Mouse (Mus musculus) inflammation-experienced regulatory T-cells, adult 16 weeks (primary cell): ENCODE results near the gene Fbxo28. TPM values are rescaled to one million over a fixed set of nuclear protein-coding genes. Genes with fewer than 3 reads are reported as not detected.

Experiments
- polyA plus RNA-seq: library from polyadenylated mRNA; unstranded; fragments of 100-300 nt; shearing (Covaris generic); gene quantifications from one replicate; pipeline ENCODE4 v1.2.1, GENCODE M21; 2017

The Fbxo28 gene
- polyA plus RNA-seq, result 6.9 TPM

DNA sequence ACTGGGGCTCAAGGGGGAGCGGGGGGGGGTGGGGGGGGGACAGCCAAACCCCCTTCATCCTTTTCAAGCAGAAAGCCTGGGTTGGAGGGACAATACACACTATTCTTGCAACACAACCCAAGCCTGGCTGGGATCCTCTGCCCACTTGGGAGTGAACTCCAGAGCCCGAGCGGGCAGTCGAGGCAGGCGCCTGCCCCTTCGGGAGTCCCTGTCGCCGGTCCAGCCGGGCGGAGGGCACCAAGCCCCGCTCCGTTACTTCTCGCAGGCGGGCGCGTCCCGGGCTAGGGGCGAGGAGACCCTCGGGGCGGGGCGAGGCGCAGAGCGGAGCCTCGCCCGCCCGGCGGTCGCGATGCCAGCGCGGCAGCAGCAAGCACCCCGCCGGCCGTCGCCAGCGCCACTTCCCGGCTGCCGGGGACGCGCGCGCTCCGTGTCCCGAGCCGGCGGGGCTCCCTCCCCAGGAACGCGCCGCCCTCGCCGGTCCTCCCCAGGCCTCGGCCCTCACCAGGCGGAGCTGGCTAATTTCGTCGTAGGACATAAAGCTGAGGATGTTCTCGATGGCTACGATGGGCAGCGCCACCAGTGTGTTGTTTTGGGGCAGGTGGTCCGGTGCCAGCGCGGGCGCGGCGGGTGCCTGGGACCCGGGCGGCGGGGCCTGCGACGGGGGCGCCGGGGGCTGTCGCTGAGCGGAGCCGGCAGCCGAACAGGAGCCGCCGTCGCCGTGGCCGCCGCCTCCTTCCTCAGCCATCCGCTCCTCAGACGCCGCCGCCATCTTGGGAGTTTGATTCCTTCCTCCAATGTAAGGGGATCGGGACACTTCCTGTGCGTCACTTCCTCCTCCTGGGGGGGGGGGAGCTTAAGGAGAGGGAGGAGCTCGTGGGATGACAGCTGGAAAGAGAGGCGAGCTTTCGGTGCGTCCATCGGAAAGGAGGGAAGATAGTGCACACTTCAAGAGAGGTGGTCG is at the start of gene Fbxo28:
Fbxo28 (minus strand) TSS at position 809 of the 961 bp plus-strand sequence.

DNA sequence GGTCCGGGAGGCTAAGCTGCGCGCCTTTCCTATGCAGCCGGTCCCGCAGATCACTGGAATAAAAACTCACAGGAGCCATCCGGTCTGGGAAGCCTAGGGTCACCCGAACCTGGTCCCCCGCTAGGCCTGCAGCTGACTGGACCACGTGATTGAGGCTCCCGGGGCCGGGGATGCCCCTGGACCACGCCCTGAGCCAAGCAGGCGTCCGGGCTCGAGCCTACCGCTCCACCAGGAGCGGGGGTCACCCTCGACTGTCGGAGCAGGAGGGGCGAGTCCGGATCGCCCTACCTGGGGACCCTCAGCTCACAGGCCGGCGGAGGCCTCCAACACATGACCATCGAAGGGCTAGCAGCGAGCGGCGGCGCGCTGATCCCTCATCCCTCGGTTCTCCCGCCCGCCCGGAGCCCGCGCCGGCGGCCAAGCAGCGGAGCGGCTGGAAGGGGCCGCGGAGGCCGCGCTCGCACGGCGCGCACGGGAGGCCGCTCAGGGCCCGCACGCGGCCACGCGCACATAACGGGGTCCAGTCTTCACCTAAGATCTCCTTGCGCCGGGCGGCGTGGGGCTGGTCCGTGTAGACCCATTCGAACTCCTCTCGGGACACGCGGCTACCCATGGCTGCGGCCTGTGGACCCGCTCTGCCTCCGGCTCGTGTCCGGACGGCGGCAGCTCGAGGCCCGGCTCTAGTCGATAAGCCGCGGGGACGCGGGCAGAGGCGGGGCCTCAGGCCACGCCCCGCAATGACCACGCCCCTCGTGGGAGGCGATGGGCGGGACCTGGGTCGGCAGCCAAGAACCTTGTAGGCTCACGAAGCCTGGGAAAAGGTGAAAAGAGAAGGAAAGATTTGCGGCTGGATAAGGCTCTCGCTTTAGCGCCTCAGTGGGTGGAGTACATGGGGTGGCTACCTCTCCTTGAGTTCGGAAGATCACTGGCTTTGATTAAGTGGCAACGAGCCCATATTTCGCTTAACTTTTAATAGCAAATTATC is 59.0 kb downstream of the Fbxo28 start, which contains the start of gene Degs1:
Degs1 (minus strand) TSS at position 714 of the 985 bp plus-strand sequence.

Other genes with a start within 250 kb of the Fbxo28 start
- gene Srp9, start 216.9 kb downstream of the Fbxo28 start, polyA plus RNA-seq, result 173 TPM
- not detected for gene Vmn1r1, start 177.1 kb downstream of the Fbxo28 start, polyA plus RNA-seq
- 122 TPM for gene Degs1, start 58.8 kb downstream of the Fbxo28 start, polyA plus RNA-seq
- 11.4 TPM for gene Trp53bp2, start 67.5 kb upstream of the Fbxo28 start, polyA plus RNA-seq
- 64.8 TPM for gene Capn2, start 176.0 kb upstream of the Fbxo28 start, polyA plus RNA-seq
- gene Capn8, start 223.4 kb upstream of the Fbxo28 start, polyA plus RNA-seq, result not detected